Mouse (Mus musculus): ENCODE measurements at regions not wholly inside any gene's neighbourhood (a gene's known extent, or its start where the extent isn't known, plus 50 kb on each side); places are given as distances from the start of the nearest gene placed in this dataset.

DNA sequence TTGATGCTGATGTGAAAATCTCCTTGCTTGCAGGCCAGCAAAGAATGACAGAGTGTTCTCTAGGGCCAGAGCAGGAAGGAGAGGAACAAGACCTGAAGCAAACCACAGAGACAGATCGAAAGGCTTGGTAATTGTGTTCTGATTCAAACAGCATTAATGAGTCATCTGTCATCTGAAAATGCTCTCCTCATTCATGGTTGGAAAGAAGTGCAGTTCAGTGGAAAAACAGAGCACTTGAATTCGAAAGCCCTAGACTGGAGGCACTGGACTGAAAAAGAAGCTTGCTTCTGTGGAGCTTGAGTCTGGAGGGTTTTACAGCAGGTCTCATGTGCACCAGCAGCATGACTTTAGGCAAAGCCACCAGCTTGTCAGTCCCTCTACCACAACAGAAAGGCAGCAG, 374.3 kb upstream of the B430305J03Rik start:
- H3K9ac ChIP-seq (replicated peaks; ENCODE audit: low read depth, low read length) = no peak overlapping the region
- H3K27ac ChIP-seq (ENCODE audit: low read depth, low read length) = no peak overlapping the region
- no peak overlapping the region for H3K4me2 ChIP-seq (ENCODE audit: low read depth, low read length)
- no peaks in the 10 kb centered on the region for H3K4me1 ChIP-seq (ENCODE audit: control insufficient read depth, insufficient read depth, low read length)
- ATAC-seq (ENCODE audit: low read depth) = no peak
- H3K9me3 ChIP-seq (ENCODE audit: control insufficient read depth, low read length) = no peaks in the 10 kb centered on the region
- no peaks in the 10 kb centered on the region for H3K27me3 ChIP-seq (ENCODE audit: control insufficient read depth, insufficient read depth, low read length)
- no peaks in the 10 kb centered on the region for H3K36me3 ChIP-seq (ENCODE audit: control insufficient read depth, insufficient read depth, low read length)
- WGBS = 54% methylated on average over 2 of the region's 2 CpGs
- no peak overlapping the region for H3K4me3 ChIP-seq (ENCODE audit: low read depth, low read length)

- Histone ChIP-seq H3K4me1 (ENCODE audit: control insufficient read depth, insufficient read depth, low read length) (no peaks in the 10 kb centered on the region), H3K9me3 (ENCODE audit: control insufficient read depth, low read length) (no peaks in the 10 kb centered on the region), H3K4me3 (ENCODE audit: low read depth, low read length) (no peak overlapping the region), H3K36me3 (ENCODE audit: control insufficient read depth, insufficient read depth, low read length) (no peaks in the 10 kb centered on the region), H3K9ac (replicated peaks; ENCODE audit: low read depth, low read length) (no peak overlapping the region), H3K27me3 (ENCODE audit: control insufficient read depth, insufficient read depth, low read length) (no peaks in the 10 kb centered on the region), H3K4me2 (ENCODE audit: low read depth, low read length) (no peak overlapping the region), H3K27ac (ENCODE audit: low read depth, low read length) (no peak overlapping the region)
- peak; percentile 79; the same call in 1 of the 2 replicates for ATAC-seq (ENCODE audit: low read depth)
- 56% methylated on average over 1 of the region's 1 CpGs for WGBS
Measured at GRCm38 (mm10) chr3:61738528-61738927, 372.8 kb upstream of the B430305J03Rik start.

GRCm38 (mm10) chr3:61716785-61717184, 351.0 kb upstream of the B430305J03Rik start:
- H3K9ac ChIP-seq (replicated peaks; ENCODE audit: low read depth, low read length) = no peak overlapping the region
- no peaks in the 10 kb centered on the region for H3K27me3 ChIP-seq (ENCODE audit: control insufficient read depth, insufficient read depth, low read length)
- no peaks in the 10 kb centered on the region for H3K4me1 ChIP-seq (ENCODE audit: control insufficient read depth, insufficient read depth, low read length)
- 79% methylated on average over 2 of the region's 2 CpGs for WGBS
- no peaks in the 10 kb centered on the region for H3K36me3 ChIP-seq (ENCODE audit: control insufficient read depth, insufficient read depth, low read length)
- no peak overlapping the region for H3K4me2 ChIP-seq (ENCODE audit: low read depth, low read length)
- H3K4me3 ChIP-seq (ENCODE audit: low read depth, low read length) = no peak overlapping the region
- H3K27ac ChIP-seq (ENCODE audit: low read depth, low read length) = no peak overlapping the region
- H3K9me3 ChIP-seq (ENCODE audit: control insufficient read depth, low read length) = no peaks in the 10 kb centered on the region
- no peak for ATAC-seq (ENCODE audit: low read depth)

GRCm38 (mm10) chr3:61687933-61688705, 322.4 kb upstream of the B430305J03Rik start:
- no peaks in the 10 kb centered on the region for H3K36me3 ChIP-seq (ENCODE audit: control insufficient read depth, insufficient read depth, low read length)
- ATAC-seq (ENCODE audit: low read depth) = peak; percentile 56; the same call in 1 of the 2 replicates
- no peaks in the 10 kb centered on the region for H3K9me3 ChIP-seq (ENCODE audit: control insufficient read depth, low read length)
- no peaks in the 10 kb centered on the region for H3K27me3 ChIP-seq (ENCODE audit: control insufficient read depth, insufficient read depth, low read length)
- H3K4me2 ChIP-seq (ENCODE audit: low read depth, low read length) = no peak overlapping the region
- H3K4me3 ChIP-seq (ENCODE audit: low read depth, low read length) = no peak overlapping the region
- 83% methylated on average over 4 of the region's 4 CpGs for WGBS
- no peak overlapping the region for H3K27ac ChIP-seq (ENCODE audit: low read depth, low read length)
- no peak overlapping the region for H3K9ac ChIP-seq (replicated peaks; ENCODE audit: low read depth, low read length)
- H3K4me1 ChIP-seq (ENCODE audit: control insufficient read depth, insufficient read depth, low read length) = no peaks in the 10 kb centered on the region

- no peaks in the 10 kb centered on the region for H3K27me3 ChIP-seq (ENCODE audit: control insufficient read depth, insufficient read depth, low read length)
- no peaks in the 10 kb centered on the region for H3K9me3 ChIP-seq (ENCODE audit: control insufficient read depth, low read length)
- H3K4me3 ChIP-seq (ENCODE audit: low read depth, low read length) = no peak overlapping the region
- H3K4me1 ChIP-seq (ENCODE audit: control insufficient read depth, insufficient read depth, low read length) = no peaks in the 10 kb centered on the region
- no peak overlapping the region for H3K4me2 ChIP-seq (ENCODE audit: low read depth, low read length)
- no peak overlapping the region for H3K9ac ChIP-seq (replicated peaks; ENCODE audit: low read depth, low read length)
- no peaks in the 10 kb centered on the region for H3K36me3 ChIP-seq (ENCODE audit: control insufficient read depth, insufficient read depth, low read length)
- no peak for ATAC-seq (ENCODE audit: low read depth)
- H3K27ac ChIP-seq (ENCODE audit: low read depth, low read length) = no peak overlapping the region
- 90% methylated on average over 1 of the region's 1 CpGs for WGBS
Measured at GRCm38 (mm10) chr3:61670874-61671273, 305.1 kb upstream of the B430305J03Rik start.

GRCm38 (mm10) chr3:61656143-61656542, 290.4 kb upstream of the B430305J03Rik start:
- no peaks in the 10 kb centered on the region for H3K4me1 ChIP-seq (ENCODE audit: control insufficient read depth, insufficient read depth, low read length)
- H3K9me3 ChIP-seq (ENCODE audit: control insufficient read depth, low read length) = no peaks in the 10 kb centered on the region
- H3K36me3 ChIP-seq (ENCODE audit: control insufficient read depth, insufficient read depth, low read length) = no peaks in the 10 kb centered on the region
- WGBS = 39% methylated on average over 2 of the region's 2 CpGs
- no peak overlapping the region for H3K9ac ChIP-seq (replicated peaks; ENCODE audit: low read depth, low read length)
- ATAC-seq (ENCODE audit: low read depth) = peak; percentile 65; the same call in 1 of the 2 replicates
- no peaks in the 10 kb centered on the region for H3K27me3 ChIP-seq (ENCODE audit: control insufficient read depth, insufficient read depth, low read length)
- no peak overlapping the region for H3K4me2 ChIP-seq (ENCODE audit: low read depth, low read length)
- no peak overlapping the region for H3K27ac ChIP-seq (ENCODE audit: low read depth, low read length)
- H3K4me3 ChIP-seq (ENCODE audit: low read depth, low read length) = no peak overlapping the region

- ATAC-seq (ENCODE audit: low read depth) = no peak
- H3K9me3 ChIP-seq (ENCODE audit: control insufficient read depth, low read length) = no peaks in the 10 kb centered on the region
- H3K4me1 ChIP-seq (ENCODE audit: control insufficient read depth, insufficient read depth, low read length) = no peaks in the 10 kb centered on the region
- H3K27ac ChIP-seq (ENCODE audit: low read depth, low read length) = no peak overlapping the region
- no peak overlapping the region for H3K4me3 ChIP-seq (ENCODE audit: low read depth, low read length)
- no peak overlapping the region for H3K9ac ChIP-seq (replicated peaks; ENCODE audit: low read depth, low read length)
- H3K27me3 ChIP-seq (ENCODE audit: control insufficient read depth, insufficient read depth, low read length) = no peaks in the 10 kb centered on the region
- H3K36me3 ChIP-seq (ENCODE audit: control insufficient read depth, insufficient read depth, low read length) = no peaks in the 10 kb centered on the region
- no peak overlapping the region for H3K4me2 ChIP-seq (ENCODE audit: low read depth, low read length)
Measured at GRCm38 (mm10) chr3:61628535-61628934, 262.8 kb upstream of the B430305J03Rik start.

DNA sequence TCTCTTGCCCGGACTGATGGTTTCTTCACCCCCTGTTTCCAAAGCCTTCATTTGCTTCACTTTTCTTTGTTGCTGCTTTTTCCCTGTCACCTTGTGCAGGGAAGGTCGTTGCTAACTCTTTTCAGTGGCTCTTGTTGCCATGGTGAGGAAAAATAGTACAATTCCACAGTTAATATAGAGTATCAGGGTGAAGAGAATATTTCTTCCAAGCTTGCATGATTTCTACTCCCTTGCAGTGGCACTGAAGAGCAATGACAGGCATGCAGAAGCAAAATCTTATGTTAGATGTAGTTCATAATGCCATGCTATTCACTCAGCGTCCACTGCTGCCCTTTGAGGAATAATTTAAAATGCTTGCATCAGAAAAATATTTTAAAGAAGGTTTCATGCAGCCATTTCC, 262.3 kb upstream of the B430305J03Rik start:
- no peak for ATAC-seq (ENCODE audit: low read depth)
- H3K4me2 ChIP-seq (ENCODE audit: low read depth, low read length) = no peak overlapping the region
- WGBS = 49% methylated on average over 3 of the region's 3 CpGs
- no peak overlapping the region for H3K27ac ChIP-seq (ENCODE audit: low read depth, low read length)
- no peaks in the 10 kb centered on the region for H3K4me1 ChIP-seq (ENCODE audit: control insufficient read depth, insufficient read depth, low read length)
- no peaks in the 10 kb centered on the region for H3K36me3 ChIP-seq (ENCODE audit: control insufficient read depth, insufficient read depth, low read length)
- H3K9me3 ChIP-seq (ENCODE audit: control insufficient read depth, low read length) = no peaks in the 10 kb centered on the region
- no peaks in the 10 kb centered on the region for H3K27me3 ChIP-seq (ENCODE audit: control insufficient read depth, insufficient read depth, low read length)
- H3K9ac ChIP-seq (replicated peaks; ENCODE audit: low read depth, low read length) = no peak overlapping the region
- H3K4me3 ChIP-seq (ENCODE audit: low read depth, low read length) = no peak overlapping the region

GRCm38 (mm10) chr3:61623954-61624487, 258.3 kb upstream of the B430305J03Rik start:
- ATAC-seq (ENCODE audit: low read depth) = no peak
- Histone ChIP-seq H3K27ac (ENCODE audit: low read depth, low read length) (no peak overlapping the region), H3K4me3 (ENCODE audit: low read depth, low read length) (no peak overlapping the region), H3K4me1 (ENCODE audit: control insufficient read depth, insufficient read depth, low read length) (no peaks in the 10 kb centered on the region), H3K27me3 (ENCODE audit: control insufficient read depth, insufficient read depth, low read length) (no peaks in the 10 kb centered on the region), H3K36me3 (ENCODE audit: control insufficient read depth, insufficient read depth, low read length) (no peaks in the 10 kb centered on the region), H3K9me3 (ENCODE audit: control insufficient read depth, low read length) (no peaks in the 10 kb centered on the region), H3K9ac (replicated peaks; ENCODE audit: low read depth, low read length) (no peak overlapping the region), H3K4me2 (ENCODE audit: low read depth, low read length) (no peak overlapping the region)
- WGBS = 44% methylated on average over 4 of the region's 4 CpGs

Measured in neural tube, embryonic 14.5 days (tissue).